Mouse (Mus musculus): ENCODE measurements at regions not wholly inside any gene's neighbourhood (a gene's known extent, or its start where the extent isn't known, plus 50 kb on each side); places are given as distances from the start of the nearest gene placed in this dataset.

- 81% methylated on average over 2 of the region's 2 CpGs for WGBS
- Histone ChIP-seq H3K27me3 (ENCODE audit: control insufficient read depth, insufficient read depth, low read length) (no peaks in the 10 kb centered on the region), H3K4me3 (replicated peaks; ENCODE audit: insufficient read depth, low read depth, low read length) (no peak overlapping the region), H3K4me1 (ENCODE audit: control insufficient read depth, insufficient read depth, low read length) (no peaks in the 10 kb centered on the region), H3K27ac (ENCODE audit: insufficient read depth, low read length) (no peak overlapping the region)
- DNase-seq = no peak
- TF ChIP-seq POLR2A (IDR thresholded peaks at IDR 0.05; ENCODE audit: borderline replicate concordance, insufficient read depth, low read length) = no peak
- TF ChIP-seq CTCF (IDR thresholded peaks at IDR 0.05; ENCODE audit: borderline replicate concordance, insufficient read depth, low read depth, low read length) = no peak
These were observed 160.3 kb downstream of the En1 start for GRCm38 (mm10) chr1:120762498-120762897.

- Histone ChIP-seq H3K4me3 (replicated peaks; ENCODE audit: insufficient read depth, low read depth, low read length) (no peak overlapping the region), H3K27me3 (ENCODE audit: control insufficient read depth, insufficient read depth, low read length) (no peaks in the 10 kb centered on the region), H3K4me1 (ENCODE audit: control insufficient read depth, insufficient read depth, low read length) (no peaks in the 10 kb centered on the region), H3K27ac (ENCODE audit: insufficient read depth, low read length) (no peak overlapping the region)
- TF ChIP-seq CTCF (IDR thresholded peaks at IDR 0.05; ENCODE audit: borderline replicate concordance, insufficient read depth, low read depth, low read length) (no peak), POLR2A (IDR thresholded peaks at IDR 0.05; ENCODE audit: borderline replicate concordance, insufficient read depth, low read length) (no peak)
- no peak for DNase-seq
- 39% methylated on average over 4 of the region's 4 CpGs for WGBS
These were observed 160.8 kb downstream of the En1 start for GRCm38 (mm10) chr1:120762921-120763595.

GRCm38 (mm10) chr1:120767054-120767453, 164.8 kb downstream of the En1 start:
- DNase-seq = no peak

GRCm38 (mm10) chr1:120771269-120771668, 169.1 kb downstream of the En1 start:
- no peak overlapping the region for H3K27ac ChIP-seq (ENCODE audit: insufficient read depth, low read length)
- DNase-seq = no peak
- 58% methylated on average over 2 of the region's 2 CpGs for whole genome bisulfite sequencing
- H3K27me3 ChIP-seq (ENCODE audit: control insufficient read depth, insufficient read depth, low read length) = no peaks in the 10 kb centered on the region
- TF ChIP-seq CTCF (IDR thresholded peaks at IDR 0.05; ENCODE audit: borderline replicate concordance, insufficient read depth, low read depth, low read length) (no peak), POLR2A (IDR thresholded peaks at IDR 0.05; ENCODE audit: borderline replicate concordance, insufficient read depth, low read length) (no peak)
- no peak overlapping the region for H3K4me3 ChIP-seq (replicated peaks; ENCODE audit: insufficient read depth, low read depth, low read length)
- H3K4me1 ChIP-seq (ENCODE audit: control insufficient read depth, insufficient read depth, low read length) = no peaks in the 10 kb centered on the region

More at GRCm38 (mm10) chr1:120767054-120767453, 164.8 kb downstream of the En1 start:
- Histone ChIP-seq H3K27me3 (ENCODE audit: control insufficient read depth, insufficient read depth, low read length) (no peaks in the 10 kb centered on the region), H3K27ac (ENCODE audit: insufficient read depth, low read length) (no peak overlapping the region), H3K4me1 (ENCODE audit: control insufficient read depth, insufficient read depth, low read length) (no peaks in the 10 kb centered on the region), H3K4me3 (replicated peaks; ENCODE audit: insufficient read depth, low read depth, low read length) (no peak overlapping the region)
- TF ChIP-seq CTCF (IDR thresholded peaks at IDR 0.05; ENCODE audit: borderline replicate concordance, insufficient read depth, low read depth, low read length) = no peak
- TF ChIP-seq POLR2A (IDR thresholded peaks at IDR 0.05; ENCODE audit: borderline replicate concordance, insufficient read depth, low read length) = no peak
- WGBS = 74% methylated on average over 2 of the region's 2 CpGs

DNA sequence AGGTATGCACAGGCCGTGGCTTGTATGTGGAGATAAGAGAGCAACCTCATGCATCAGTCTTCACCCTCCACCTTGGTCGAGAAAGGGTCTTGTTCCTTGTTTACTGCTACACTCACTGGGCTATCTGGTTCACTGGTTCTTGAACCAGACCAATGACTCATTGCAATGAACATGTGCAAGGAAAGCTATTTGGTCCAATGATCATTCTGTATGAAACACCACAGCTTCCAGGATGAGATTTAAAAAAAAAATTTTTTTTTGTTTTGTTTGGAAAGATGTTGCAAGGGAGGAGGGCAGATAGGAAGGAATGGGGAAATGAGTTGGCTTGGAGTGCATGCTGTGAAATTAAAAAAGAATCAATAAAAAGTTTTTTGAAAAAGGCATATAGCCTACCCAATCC, 174.7 kb downstream of the En1 start:
- Histone ChIP-seq H3K4me3 (replicated peaks; ENCODE audit: insufficient read depth, low read depth, low read length) (no peak overlapping the region), H3K27ac (ENCODE audit: insufficient read depth, low read length) (no peak overlapping the region), H3K27me3 (ENCODE audit: control insufficient read depth, insufficient read depth, low read length) (no peaks in the 10 kb centered on the region), H3K4me1 (ENCODE audit: control insufficient read depth, insufficient read depth, low read length) (no peaks in the 10 kb centered on the region)
- DNase-seq = no peak
- TF ChIP-seq CTCF (IDR thresholded peaks at IDR 0.05; ENCODE audit: borderline replicate concordance, insufficient read depth, low read depth, low read length) (no peak), POLR2A (IDR thresholded peaks at IDR 0.05; ENCODE audit: borderline replicate concordance, insufficient read depth, low read length) (no peak)
- WGBS = 73% methylated on average over 2 of the region's 2 CpGs

DNA sequence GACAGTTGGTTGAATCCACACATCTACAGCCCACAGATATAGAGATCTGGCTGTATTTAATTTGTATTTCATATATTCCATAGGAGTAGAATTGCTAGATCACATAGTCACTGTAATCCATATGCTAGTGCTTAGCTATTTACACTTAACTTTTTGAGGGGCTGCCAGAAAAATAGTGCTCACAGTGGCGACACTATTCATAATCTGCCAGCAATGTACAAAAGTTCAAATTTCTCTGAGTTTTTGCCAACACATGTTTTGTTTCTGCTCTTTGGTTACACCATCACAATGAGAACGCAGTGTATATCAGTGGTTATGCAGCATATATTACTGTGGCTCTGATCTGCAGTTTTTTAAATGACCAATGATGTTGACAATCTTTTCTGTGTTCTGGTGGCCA, 175.2 kb downstream of the En1 start:
- Histone ChIP-seq H3K4me3 (replicated peaks; ENCODE audit: insufficient read depth, low read depth, low read length) (no peak overlapping the region), H3K27me3 (ENCODE audit: control insufficient read depth, insufficient read depth, low read length) (no peaks in the 10 kb centered on the region), H3K4me1 (ENCODE audit: control insufficient read depth, insufficient read depth, low read length) (no peaks in the 10 kb centered on the region), H3K27ac (ENCODE audit: insufficient read depth, low read length) (no peak overlapping the region)
- TF ChIP-seq CTCF (IDR thresholded peaks at IDR 0.05; ENCODE audit: borderline replicate concordance, insufficient read depth, low read depth, low read length) (no peak), POLR2A (IDR thresholded peaks at IDR 0.05; ENCODE audit: borderline replicate concordance, insufficient read depth, low read length) (no peak)
- DNase-seq = no peak
- 43% methylated on average over 2 of the region's 2 CpGs for WGBS

DNA sequence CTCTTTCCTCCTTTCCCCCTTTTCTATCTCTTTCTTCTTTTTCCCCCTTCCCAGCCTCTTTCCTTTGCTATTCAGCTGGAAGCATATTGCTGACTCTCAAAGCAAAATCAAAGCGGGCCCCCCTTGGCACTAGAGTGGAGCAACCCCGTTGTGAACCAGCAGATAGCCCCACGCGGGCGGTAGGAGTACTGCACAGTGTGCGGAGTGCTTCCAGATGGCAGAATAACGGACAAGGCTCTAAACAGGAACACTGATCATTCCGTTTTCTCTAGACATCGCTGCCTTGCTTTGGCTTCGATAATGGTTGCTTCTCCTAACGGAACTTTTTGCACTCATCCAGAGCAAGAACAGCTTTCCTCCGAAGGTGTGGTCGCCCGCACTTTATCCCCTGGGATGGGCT, 193.0 kb downstream of the En1 start:
- DNase-seq = peak; percentile 9 to 17
- WGBS = 18% methylated on average over 14 of the region's 14 CpGs
- Histone ChIP-seq H3K27me3 (ENCODE audit: control insufficient read depth, insufficient read depth, low read length) (no peaks in the 10 kb centered on the region), H3K4me1 (ENCODE audit: control insufficient read depth, insufficient read depth, low read length) (no peaks in the 10 kb centered on the region), H3K4me3 (replicated peaks; ENCODE audit: insufficient read depth, low read depth, low read length) (no peak overlapping the region), H3K27ac (ENCODE audit: insufficient read depth, low read length) (no peak overlapping the region)
- TF ChIP-seq CTCF (IDR thresholded peaks at IDR 0.05; ENCODE audit: borderline replicate concordance, insufficient read depth, low read depth, low read length) (peak; percentile 10; the same call in 1 of the 2 replicates), POLR2A (IDR thresholded peaks at IDR 0.05; ENCODE audit: borderline replicate concordance, insufficient read depth, low read length) (no peak)

DNA sequence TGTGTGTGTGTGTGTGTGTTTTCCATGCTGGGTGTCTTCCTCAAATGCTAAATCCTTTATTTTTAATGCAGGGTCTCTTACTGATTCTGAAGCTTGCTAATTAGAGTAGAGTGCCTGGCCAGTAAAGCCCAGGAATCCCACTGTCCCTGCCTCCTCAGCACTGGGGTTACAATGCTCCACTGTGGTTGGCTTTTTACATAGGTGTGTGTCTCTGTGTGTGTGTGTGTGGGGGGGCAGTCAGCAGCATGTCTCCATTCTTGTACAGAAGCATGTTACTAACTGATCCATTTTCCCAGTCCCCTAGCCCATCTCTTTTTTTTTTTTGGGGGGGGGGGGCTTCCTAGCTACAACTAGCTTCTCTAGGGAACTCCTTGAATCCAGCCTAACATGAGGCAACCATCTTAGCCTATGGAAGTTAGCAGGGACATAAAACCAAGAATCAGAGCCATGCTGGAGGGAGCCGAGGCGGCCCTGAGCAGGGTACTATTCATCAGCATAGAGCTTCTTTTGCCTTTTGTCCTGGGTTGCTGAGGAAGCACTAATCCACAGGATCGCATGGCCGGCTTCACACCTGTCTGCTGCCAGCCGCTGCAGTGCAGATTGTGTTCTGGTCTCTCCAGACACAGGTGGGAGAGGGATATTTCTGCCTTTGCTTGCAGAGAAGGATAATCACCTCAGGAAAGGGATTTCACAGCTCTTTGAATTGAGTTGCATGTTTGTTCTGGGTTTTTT, 199.2 kb downstream of the En1 start:
- Histone ChIP-seq H3K27ac (ENCODE audit: insufficient read depth, low read length) (no peak overlapping the region), H3K27me3 (ENCODE audit: control insufficient read depth, insufficient read depth, low read length) (no peaks in the 10 kb centered on the region; the same call in 1 of the 2 replicates), H3K4me3 (replicated peaks; ENCODE audit: insufficient read depth, low read depth, low read length) (no peak overlapping the region), H3K4me1 (ENCODE audit: control insufficient read depth, insufficient read depth, low read length) (no peaks in the 10 kb centered on the region)
- DNase-seq = no peak
- 45% methylated on average over 5 of the region's 5 CpGs for WGBS
- TF ChIP-seq CTCF (IDR thresholded peaks at IDR 0.05; ENCODE audit: borderline replicate concordance, insufficient read depth, low read depth, low read length) = no peak
- no peak for TF ChIP-seq POLR2A (IDR thresholded peaks at IDR 0.05; ENCODE audit: borderline replicate concordance, insufficient read depth, low read length)

Measured in cerebellum, adult 2 months (tissue).